Mouse (Mus musculus) hindbrain, embryonic 16.5 days (tissue): ENCODE measurements around the gene 1700018B08Rik. TPM values are rescaled to one million over a fixed set of nuclear protein-coding genes. Genes with fewer than 3 reads are reported as not detected.

Source experiments
- ATAC-seq: fragments of 200-750 bp; cut with Nextera tagmentation; 2 replicates; pipeline ENCODE4 v1.8.0; 2017; ENCODE audit warnings: moderate TSS enrichment, moderate library complexity
- H3K27ac ChIP-seq: fragments of 300-500 bp; sonication (generic); 2 replicates; pipeline ENCODE4 v1.5.1; 2014; ENCODE audit warnings: low read depth, mild to moderate bottlenecking, control low read depth, low read length, moderate library complexity
- H3K27me3 ChIP-seq: fragments of 300-500 bp; sonication (generic); replicated peaks from 2 replicates; pipeline ENCODE4 v1.6.1; 2014; ENCODE audit warnings: low read length; ENCODE audit not compliant: control insufficient read depth, insufficient read depth
- H3K36me3 ChIP-seq: fragments of 300-500 bp; sonication (generic); 2 replicates; pipeline ENCODE4 v1.6.1; 2014; ENCODE audit warnings: mild to moderate bottlenecking, low read length, moderate library complexity, mixed read lengths; ENCODE audit not compliant: control insufficient read depth, insufficient read depth
- H3K4me1 ChIP-seq: fragments of 300-500 bp; sonication (generic); 2 replicates; pipeline ENCODE4 v1.6.1; 2014; ENCODE audit warnings: low read depth, low read length; ENCODE audit not compliant: control insufficient read depth, insufficient read depth
- H3K4me2 ChIP-seq: fragments of 300-500 bp; sonication (generic); 2 replicates; pipeline ENCODE4 v1.6.1; 2014; ENCODE audit warnings: mild to moderate bottlenecking, low read length, control low read depth, moderate library complexity
- H3K4me3 ChIP-seq: fragments of 300-500 bp; sonication (generic); 2 replicates; pipeline ENCODE4 v1.5.1; 2014; ENCODE audit warnings: mild to moderate bottlenecking, low read length, control low read depth, moderate library complexity
- H3K9ac ChIP-seq: fragments of 300-500 bp; sonication (generic); 2 replicates; pipeline ENCODE4 v1.6.1; 2014; ENCODE audit warnings: low read depth, mild to moderate bottlenecking, control low read depth, low read length, moderate library complexity
- H3K9me3 ChIP-seq: fragments of 300-500 bp; sonication (generic); 2 replicates; pipeline ENCODE4 v1.6.1; 2014; ENCODE audit warnings: mild to moderate bottlenecking, low read length, moderate library complexity; ENCODE audit not compliant: control insufficient read depth
- WGBS: fragments of 180-500 bp; shearing (Covaris S2); extraction: QIAGEN DNeasy Blood & Tissue Kit; methylation state at CpG from one replicate; pipeline ENCODE4 v1.1.7; 2014; 5-methylcytosine and 5-hydroxymethylcytosine counted together
- polyA plus RNA-seq: library from polyadenylated mRNA; unstranded; fragments of >200 nt; fragmentation: Nextera tagmentation; extraction: Ambion mirVana; gene quantifications from 2 replicates; pipeline ENCODE4 v1.2.1, GENCODE M21; 2015

1700018B08Rik gene
- polyA plus RNA-seq, 1 experiment from 2014 or later: not detected

DNA sequence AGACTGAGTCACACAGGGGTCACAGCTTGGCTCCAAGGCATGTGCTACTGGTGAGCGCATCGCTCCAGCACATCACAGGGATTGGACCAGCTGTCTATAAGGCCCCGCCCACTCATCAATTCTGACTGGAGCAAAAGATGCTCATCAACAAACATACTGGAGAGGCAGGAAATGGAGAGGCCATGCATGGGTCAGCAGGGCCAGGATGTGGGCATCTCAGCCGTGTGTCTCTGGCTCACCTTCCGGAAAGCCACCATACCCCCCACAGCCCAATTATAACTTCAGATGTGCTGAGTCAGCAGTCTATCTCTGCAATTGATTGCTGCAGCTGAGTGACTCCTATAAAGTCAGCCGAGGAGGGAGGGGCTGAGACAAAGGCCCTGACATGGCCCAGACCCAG lies 24.2 kb upstream of the 1700018B08Rik start:
- no peak overlapping the region for H3K4me3 ChIP-seq
- H3K4me2 ChIP-seq: no peak overlapping the region
- WGBS: 76% methylated on average over 6 of the region's 6 CpGs
- H3K27me3 ChIP-seq: no peaks in the 10 kb centered on the region
- H3K9me3 ChIP-seq: no peaks in the 10 kb centered on the region
- H3K4me1 ChIP-seq: no peaks in the 10 kb centered on the region
- ATAC-seq: no peak
- no peak overlapping the region for H3K9ac ChIP-seq
- no peak overlapping the region for H3K27ac ChIP-seq
- H3K36me3 ChIP-seq: peaks cover 4% of the 10 kb centered on the region; the same call in 1 of the 2 replicates

DNA sequence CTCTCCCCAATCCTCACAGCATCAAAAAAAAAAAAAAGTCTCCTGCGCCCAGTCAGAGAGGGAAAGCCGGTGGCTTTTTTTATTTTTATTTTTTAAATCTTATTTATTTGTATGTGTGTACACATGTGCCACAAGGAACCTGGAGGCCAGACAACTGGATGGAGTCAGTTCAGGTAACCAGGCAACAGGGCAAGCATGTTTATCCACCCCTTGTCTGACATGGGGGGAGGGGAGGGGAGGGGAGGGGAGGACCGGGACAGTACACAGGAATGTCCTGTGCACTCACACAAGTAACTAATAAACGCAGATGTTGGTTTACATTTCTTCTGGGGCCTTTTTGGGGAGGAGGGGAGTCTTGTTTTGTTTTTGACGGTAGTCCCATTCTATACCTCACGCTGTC lies 19.6 kb upstream of the 1700018B08Rik start:
- Histone ChIP-seq H3K9me3 (no peaks in the 10 kb centered on the region), H3K36me3 (peaks cover 13% of the 10 kb centered on the region), H3K4me3 (no peak overlapping the region), H3K27ac (no peak overlapping the region), H3K4me1 (no peaks in the 10 kb centered on the region), H3K4me2 (no peak overlapping the region), H3K27me3 (no peaks in the 10 kb centered on the region), H3K9ac (no peak overlapping the region)
- no peak for ATAC-seq
- 70% methylated on average over 6 of the region's 6 CpGs for WGBS

DNA sequence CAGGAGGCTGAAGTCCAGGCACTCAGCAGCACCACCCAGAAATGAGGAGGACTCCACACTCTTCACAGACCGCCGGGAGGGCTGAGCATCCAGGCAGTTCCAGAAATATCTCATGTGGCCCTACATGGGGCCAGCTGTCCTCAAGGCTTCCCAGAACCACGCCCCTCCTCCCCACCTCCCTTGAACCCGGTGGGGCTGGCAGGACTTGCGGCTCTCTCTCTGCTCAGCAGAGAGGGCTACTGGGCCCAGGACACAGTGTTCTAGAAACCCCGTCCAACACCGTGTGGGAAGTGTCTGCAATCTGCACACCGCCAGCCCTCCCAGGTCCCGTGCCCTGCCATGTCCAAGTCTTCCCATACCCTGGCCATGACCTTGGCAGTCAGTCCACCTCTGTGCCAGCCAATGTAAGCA lies 18.8 kb upstream of the 1700018B08Rik start:
- H3K9me3 ChIP-seq: no peaks in the 10 kb centered on the region
- no peak overlapping the region for H3K4me2 ChIP-seq
- H3K27ac ChIP-seq: no peak overlapping the region
- 76% methylated on average over 9 of the region's 9 CpGs for WGBS
- H3K36me3 ChIP-seq: peaks cover 21% of the 10 kb centered on the region
- no peaks in the 10 kb centered on the region for H3K4me1 ChIP-seq
- no peak overlapping the region for H3K4me3 ChIP-seq
- H3K27me3 ChIP-seq: no peaks in the 10 kb centered on the region
- ATAC-seq: no peak
- no peak overlapping the region for H3K9ac ChIP-seq

DNA sequence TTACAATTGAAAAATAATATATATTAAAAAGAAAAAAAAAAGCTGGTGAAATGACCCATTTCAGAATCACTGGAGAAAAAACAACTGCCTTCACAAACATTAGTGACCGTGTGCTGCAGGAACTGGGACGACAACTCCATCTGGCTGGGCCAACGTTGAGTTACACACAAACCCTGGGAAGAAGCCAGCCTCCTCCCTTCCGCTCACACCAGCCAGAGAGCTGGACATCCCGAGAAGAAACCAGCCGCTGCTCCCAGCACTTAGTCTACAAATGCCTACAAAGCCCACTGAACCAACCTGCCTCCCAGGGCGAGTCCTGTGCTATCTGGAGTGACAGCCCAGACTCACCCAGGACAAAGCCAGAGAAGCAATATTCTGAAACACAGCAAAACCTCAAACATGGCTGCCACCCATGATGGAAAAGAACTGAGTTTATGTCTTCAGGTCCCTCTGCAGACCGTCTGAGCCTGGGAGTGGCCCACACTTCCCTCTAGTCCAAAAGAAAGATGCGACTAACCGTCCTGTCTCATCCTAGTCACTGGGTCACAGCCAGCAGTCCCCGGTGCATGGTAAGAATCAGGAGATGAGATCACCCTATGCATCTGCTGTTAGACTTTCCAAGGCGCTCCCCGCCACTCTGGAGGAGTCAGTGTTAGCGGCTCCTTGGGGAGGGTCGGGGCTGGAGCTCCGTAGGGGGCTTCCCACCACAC lies 17.7 kb upstream of the 1700018B08Rik start:
- no peak overlapping the region for H3K4me2 ChIP-seq
- H3K4me3 ChIP-seq: no peak overlapping the region
- H3K4me1 ChIP-seq: no peaks in the 10 kb centered on the region
- H3K36me3 ChIP-seq: peaks cover 22% of the 10 kb centered on the region
- no peak overlapping the region for H3K9ac ChIP-seq
- H3K9me3 ChIP-seq: no peaks in the 10 kb centered on the region
- 79% methylated on average over 16 of the region's 16 CpGs for WGBS
- H3K27me3 ChIP-seq: no peaks in the 10 kb centered on the region
- ATAC-seq: no peak
- H3K27ac ChIP-seq: no peak overlapping the region

DNA sequence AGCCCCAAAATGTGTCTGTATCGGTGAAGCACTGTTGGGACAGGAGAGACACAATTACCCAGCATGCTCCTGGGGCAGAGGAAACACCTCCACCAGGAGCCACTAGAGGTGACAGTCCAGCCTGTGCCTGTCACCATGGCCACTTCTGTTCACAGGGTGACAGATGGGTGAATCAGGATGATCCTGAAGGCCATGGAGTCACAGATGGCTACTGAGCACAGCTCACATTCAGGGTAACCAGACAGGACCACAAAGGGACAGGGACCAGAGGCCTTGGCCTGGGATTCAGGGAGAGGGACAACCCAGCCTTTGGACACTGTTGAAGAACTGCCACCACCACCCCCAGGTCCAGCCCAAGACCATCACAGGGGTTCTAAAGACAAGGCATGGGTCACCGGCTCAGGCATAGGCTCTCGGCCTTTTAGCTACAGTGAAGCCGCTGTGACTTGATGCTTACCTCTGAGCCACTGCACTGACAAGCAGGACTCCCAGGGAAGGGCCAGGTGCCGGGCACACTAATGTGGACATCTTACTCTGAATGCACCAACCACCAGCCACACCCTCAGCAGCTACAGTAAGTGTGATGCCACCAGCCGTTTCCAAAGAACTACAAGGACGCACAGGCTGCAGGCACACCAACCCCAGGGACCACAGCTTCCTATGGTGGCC lies 16.4 kb upstream of the 1700018B08Rik start:
- 95% methylated on average over 6 of the region's 7 CpGs for WGBS
- Histone ChIP-seq H3K4me3 (no peak overlapping the region), H3K27ac (no peak overlapping the region), H3K4me2 (no peak overlapping the region), H3K4me1 (no peaks in the 10 kb centered on the region), H3K36me3 (peaks cover 22% of the 10 kb centered on the region), H3K9me3 (no peaks in the 10 kb centered on the region), H3K27me3 (no peaks in the 10 kb centered on the region), H3K9ac (no peak overlapping the region)
- no peak for ATAC-seq

DNA sequence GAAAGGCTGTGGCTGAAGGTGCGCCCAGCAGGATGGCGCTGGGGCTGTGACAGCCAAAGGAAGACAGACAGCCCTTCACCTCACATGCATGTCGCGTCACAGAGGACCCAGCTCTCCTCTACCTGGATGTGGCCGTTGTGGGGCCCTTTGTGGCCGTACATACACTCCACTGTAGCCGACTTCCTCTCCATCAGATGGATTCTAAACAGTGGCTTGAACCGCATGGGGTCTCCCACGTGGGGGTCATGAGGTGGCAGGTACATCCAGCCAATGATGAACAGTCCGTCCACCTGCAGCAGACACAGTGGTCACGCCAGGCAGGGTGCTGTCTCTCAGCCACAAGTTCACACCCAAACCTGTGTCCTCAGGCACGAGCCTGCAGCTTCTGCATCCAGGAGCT lies 15.7 kb upstream of the 1700018B08Rik start:
- 87% methylated on average over 11 of the region's 12 CpGs for WGBS
- H3K9me3 ChIP-seq: no peaks in the 10 kb centered on the region
- H3K4me3 ChIP-seq: no peak overlapping the region
- H3K27me3 ChIP-seq: no peaks in the 10 kb centered on the region
- no peak overlapping the region for H3K9ac ChIP-seq
- H3K27ac ChIP-seq: no peak overlapping the region
- H3K4me1 ChIP-seq: no peaks in the 10 kb centered on the region
- no peak overlapping the region for H3K4me2 ChIP-seq
- H3K36me3 ChIP-seq: peaks cover 22% of the 10 kb centered on the region
- ATAC-seq: no peak

DNA sequence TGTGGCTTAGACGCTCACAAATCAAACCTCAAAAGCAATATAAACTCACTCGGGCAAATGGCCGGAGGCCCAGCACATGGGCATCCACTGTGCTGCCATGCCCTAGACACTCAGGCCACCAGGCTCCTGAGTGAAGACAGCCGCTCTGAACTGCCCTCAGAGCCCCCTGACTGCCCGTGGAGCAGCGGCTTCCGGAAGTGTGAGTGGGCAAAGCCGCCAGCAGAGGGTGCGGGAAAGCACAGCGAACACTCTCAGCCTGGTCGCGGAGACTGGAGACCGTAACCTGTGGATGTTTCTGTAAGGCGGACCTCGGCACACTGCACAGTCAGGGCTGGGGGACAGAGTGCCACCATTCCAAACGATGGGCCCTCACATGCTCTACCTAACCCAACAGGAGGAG lies 14.4 kb upstream of the 1700018B08Rik start:
- Histone ChIP-seq H3K4me2 (no peak overlapping the region), H3K36me3 (peaks cover 29% of the 10 kb centered on the region), H3K9ac (no peak overlapping the region), H3K9me3 (no peaks in the 10 kb centered on the region), H3K27ac (no peak overlapping the region), H3K4me1 (no peaks in the 10 kb centered on the region), H3K27me3 (no peaks in the 10 kb centered on the region), H3K4me3 (no peak overlapping the region)
- ATAC-seq: no peak
- WGBS: 90% methylated on average over 16 of the region's 16 CpGs

DNA sequence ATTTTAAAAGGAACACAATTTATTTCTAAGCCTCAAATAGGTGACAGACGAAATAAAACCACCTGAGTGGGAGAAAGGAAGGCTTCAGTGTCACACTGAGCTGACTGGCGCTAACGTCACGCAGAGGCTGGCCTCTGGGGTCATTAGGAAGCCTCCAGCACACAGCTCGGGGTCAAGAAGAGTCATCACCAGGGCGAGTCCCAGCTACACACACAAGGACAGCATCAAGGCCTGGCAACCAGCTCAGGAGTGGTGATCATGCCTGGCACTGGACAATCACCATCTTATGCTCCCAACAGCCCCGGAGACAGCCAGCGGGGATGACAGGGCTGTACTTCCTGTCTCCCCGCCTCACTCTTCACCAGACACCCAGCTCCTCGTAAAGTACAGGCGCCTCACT lies 13.6 kb upstream of the 1700018B08Rik start:
- Histone ChIP-seq H3K27me3 (no peaks in the 10 kb centered on the region), H3K9me3 (no peaks in the 10 kb centered on the region), H3K4me3 (no peak overlapping the region), H3K27ac (no peak overlapping the region), H3K9ac (no peak overlapping the region), H3K4me1 (no peaks in the 10 kb centered on the region), H3K4me2 (no peak overlapping the region), H3K36me3 (peaks cover 35% of the 10 kb centered on the region)
- 91% methylated on average over 11 of the region's 11 CpGs for WGBS
- no peak for ATAC-seq

DNA sequence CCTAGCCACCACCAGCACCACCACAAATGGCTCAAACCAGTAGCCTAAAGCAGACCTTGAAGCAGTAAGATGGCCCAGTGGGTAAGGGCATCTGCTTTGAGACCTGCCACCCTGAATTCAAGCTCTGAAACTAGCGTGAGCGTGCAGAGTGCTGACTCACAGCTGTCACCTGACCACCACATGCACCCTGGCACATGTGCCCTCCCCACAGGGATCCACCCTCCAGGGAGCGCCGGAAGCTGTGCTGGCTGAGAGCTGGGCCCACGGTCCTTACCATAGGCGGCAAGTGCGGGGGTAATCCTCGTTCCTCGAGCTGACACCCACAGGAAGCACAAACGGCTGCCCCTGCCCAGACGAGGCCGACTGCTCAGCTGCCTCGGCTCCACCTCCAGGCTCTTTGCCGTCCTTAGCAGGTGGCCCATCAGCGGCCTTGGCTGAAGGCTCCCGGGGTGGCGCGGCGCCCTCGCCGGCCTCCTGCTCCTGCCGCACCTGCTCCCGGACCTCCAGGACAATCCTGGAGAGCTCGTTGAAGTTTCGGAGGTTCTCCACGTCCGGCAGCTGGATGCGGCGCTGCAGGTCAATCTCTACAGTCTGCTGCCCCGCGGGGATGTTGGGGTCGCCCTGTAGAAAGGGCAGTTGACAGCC lies 9.8 kb upstream of the 1700018B08Rik start:
- WGBS: 93% methylated on average over 32 of the region's 32 CpGs
- H3K9ac ChIP-seq: no peak overlapping the region
- no peak overlapping the region for H3K4me2 ChIP-seq
- H3K27ac ChIP-seq: no peak overlapping the region
- H3K4me1 ChIP-seq: no peaks in the 10 kb centered on the region
- H3K36me3 ChIP-seq: peaks cover 46% of the 10 kb centered on the region
- H3K27me3 ChIP-seq: no peaks in the 10 kb centered on the region
- H3K9me3 ChIP-seq: no peaks in the 10 kb centered on the region
- ATAC-seq: no peak
- no peak overlapping the region for H3K4me3 ChIP-seq
